Mouse (Mus musculus): Measurements from ENCODE around the gene Phka1. TPM values are rescaled to one million over a fixed set of nuclear protein-coding genes. Genes with fewer than 3 reads are reported as not detected.

Gene Phka1
- 8.1 TPM for polyA plus RNA-seq (2014; fragmentation: Illumina TruSeq; extraction: RNeasy Lipid Tissue Mini Kit (QIAGEN cat#74804); ENCODE audit: low read depth, low replicate concordance)

DNA sequence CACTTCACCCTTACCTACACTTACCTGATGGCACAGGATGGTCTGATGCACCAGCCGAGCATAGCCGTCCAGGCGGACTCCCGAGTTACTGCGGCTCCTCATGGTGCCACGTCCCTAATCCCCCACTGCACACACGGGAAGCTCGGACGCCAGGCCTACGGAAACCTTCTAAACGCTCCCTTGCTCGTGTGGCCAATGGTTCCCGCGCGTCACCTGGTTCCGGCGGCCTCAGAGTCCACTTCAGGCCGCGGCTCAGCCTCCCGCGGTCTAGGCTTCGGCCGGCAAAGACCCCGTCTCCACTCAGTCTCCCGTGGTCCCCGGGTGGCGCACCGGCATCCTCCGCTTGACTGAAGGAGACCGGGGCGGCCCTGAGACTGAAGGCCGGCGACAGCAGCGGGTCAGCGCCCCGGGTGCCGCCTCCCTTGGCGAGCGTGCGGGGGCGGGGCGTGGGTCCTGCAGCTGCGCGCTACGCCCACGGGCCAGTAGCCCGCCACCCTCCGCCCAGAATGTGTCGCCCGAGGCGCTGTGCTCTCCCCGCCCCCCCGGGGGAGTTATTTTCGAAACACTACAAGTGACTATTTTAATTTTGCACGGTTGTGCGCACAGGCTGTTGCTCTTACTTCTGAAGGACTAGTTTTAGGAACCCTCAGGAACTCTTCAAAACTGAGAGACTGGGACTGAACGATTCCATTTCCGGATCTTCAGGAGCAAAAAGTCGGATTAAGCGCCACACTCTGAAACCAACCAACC, at the start of gene Phka1:
Gene Phka1, minus strand, starts transcription at position 424 of the 750 bp plus-strand sequence.

GRCm38 (mm10) chrX:102686872-102687271, 42.8 kb upstream of the Phka1 start, which contains the start of gene Gm3880:
Gm3880 (minus strand) TSS chrX:102686972.

DNA sequence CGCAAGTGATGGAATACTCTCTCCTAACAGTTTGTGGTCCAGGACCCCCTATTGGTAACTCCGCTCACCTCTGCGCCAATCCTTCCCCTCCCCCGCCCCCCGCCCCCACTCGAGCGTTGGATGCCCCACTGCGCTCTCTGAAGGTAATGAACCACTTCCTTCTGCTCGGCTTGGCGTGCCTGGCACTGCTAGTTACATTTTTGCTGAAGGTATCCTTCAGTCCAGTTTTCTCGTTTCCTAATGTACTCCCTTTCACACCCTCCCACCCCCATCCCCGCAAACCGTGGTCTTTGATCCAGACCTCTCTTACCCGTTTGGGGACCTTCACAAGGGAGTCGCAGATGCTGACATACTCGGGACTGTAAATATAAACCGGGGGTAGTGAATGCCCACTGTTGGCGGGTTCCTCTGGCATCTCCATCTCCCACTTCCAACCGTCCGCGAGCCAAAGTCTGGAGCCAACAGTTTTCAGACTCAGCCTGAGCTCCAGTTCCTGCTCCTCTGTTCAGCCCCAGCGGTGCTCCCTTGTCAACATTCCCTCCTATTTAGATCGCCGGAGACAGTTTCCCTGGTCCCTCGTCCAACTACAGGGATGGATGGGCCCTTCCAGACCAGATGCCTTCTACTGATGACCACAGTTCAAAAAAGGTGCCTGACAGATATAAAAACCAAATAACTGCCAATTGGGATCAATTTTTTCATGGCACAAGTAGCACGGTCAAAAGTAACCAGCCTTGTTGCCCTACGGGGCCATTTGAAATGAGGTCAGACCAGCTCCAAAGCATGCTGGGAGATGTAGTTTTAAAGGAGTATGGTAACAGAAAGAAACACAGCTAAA, 139.2 kb downstream of the Phka1 start, which contains the start of gene Hdac8:
Gene Hdac8, minus strand, starts transcription at position 716 of the 838 bp plus-strand sequence.

Other genes starting within 250 kb of the Phka1 start
- 13.1 TPM for gene Hdac8, start 138.9 kb downstream of the Phka1 start, polyA plus RNA-seq (2014; fragmentation: Illumina TruSeq; extraction: RNeasy Lipid Tissue Mini Kit (QIAGEN cat#74804); ENCODE audit: low read depth, low replicate concordance)
- not detected for gene Gm3880, start 42.7 kb upstream of the Phka1 start, polyA plus RNA-seq (2014; fragmentation: Illumina TruSeq; extraction: RNeasy Lipid Tissue Mini Kit (QIAGEN cat#74804); ENCODE audit: low read depth, low replicate concordance)
- not detected for gene Gm9112, start 63.4 kb upstream of the Phka1 start, polyA plus RNA-seq (2014; fragmentation: Illumina TruSeq; extraction: RNeasy Lipid Tissue Mini Kit (QIAGEN cat#74804); ENCODE audit: low read depth, low replicate concordance)
- not detected for gene Dmrtc1b, start 63.6 kb upstream of the Phka1 start, polyA plus RNA-seq (2014; fragmentation: Illumina TruSeq; extraction: RNeasy Lipid Tissue Mini Kit (QIAGEN cat#74804); ENCODE audit: low read depth, low replicate concordance)
- not detected for gene Dmrtc1c1, start 158.7 kb upstream of the Phka1 start, polyA plus RNA-seq (2014; fragmentation: Illumina TruSeq; extraction: RNeasy Lipid Tissue Mini Kit (QIAGEN cat#74804); ENCODE audit: low read depth, low replicate concordance)
- not detected for gene Dmrtc1c2, start 210.4 kb upstream of the Phka1 start, polyA plus RNA-seq (2014; fragmentation: Illumina TruSeq; extraction: RNeasy Lipid Tissue Mini Kit (QIAGEN cat#74804); ENCODE audit: low read depth, low replicate concordance)
- not detected for gene 1700031F05Rik, start 223.7 kb upstream of the Phka1 start, polyA plus RNA-seq (2014; fragmentation: Illumina TruSeq; extraction: RNeasy Lipid Tissue Mini Kit (QIAGEN cat#74804); ENCODE audit: low read depth, low replicate concordance)

All from kidney, adult 10 weeks (tissue).